Mouse (Mus musculus) adrenal gland, postnatal 14 days (tissue): ENCODE measurements around the gene Gngt1. TPM values are rescaled to one million over a fixed set of nuclear protein-coding genes. Genes with fewer than 3 reads are reported as not detected.

Experiments
- total RNA-seq: library from RNA; stranded (reverse); gene quantifications from 2 replicates; pipeline ENCODE4 v1.2.3, GENCODE M21; 2021

The Gngt1 gene
- total RNA-seq, 1 experiment from 2014 or later = not detected

Other genes with a start within 250 kb of the Gngt1 start
- gene Calcr, start 229.1 kb upstream of the Gngt1 start, total RNA-seq = not detected in 2 replicates
- gene Tfpi2, start 4.9 kb upstream of the Gngt1 start, total RNA-seq = 5.4 and 10.8 TPM in 2 replicates
- 52.1 and 53.2 TPM in 2 replicates for gene Gng11, start 10.1 kb downstream of the Gngt1 start, total RNA-seq
- 55.0 and 78.3 TPM in 2 replicates for gene Bet1, start 93.2 kb downstream of the Gngt1 start, total RNA-seq